Mouse (Mus musculus) brain, embryonic 18.5 days (tissue): ENCODE measurements around the gene Mtor.
A peak's percentile ranks its signal among the peaks of the same experiment; 100 is the strongest.

Source experiments
- DNase-seq: peaks from one replicate; pipeline ENCODE4 v3.0.0-alpha.2; 2012; ENCODE audit warnings: low read depth, low spot score

Gene Mtor

DNA sequence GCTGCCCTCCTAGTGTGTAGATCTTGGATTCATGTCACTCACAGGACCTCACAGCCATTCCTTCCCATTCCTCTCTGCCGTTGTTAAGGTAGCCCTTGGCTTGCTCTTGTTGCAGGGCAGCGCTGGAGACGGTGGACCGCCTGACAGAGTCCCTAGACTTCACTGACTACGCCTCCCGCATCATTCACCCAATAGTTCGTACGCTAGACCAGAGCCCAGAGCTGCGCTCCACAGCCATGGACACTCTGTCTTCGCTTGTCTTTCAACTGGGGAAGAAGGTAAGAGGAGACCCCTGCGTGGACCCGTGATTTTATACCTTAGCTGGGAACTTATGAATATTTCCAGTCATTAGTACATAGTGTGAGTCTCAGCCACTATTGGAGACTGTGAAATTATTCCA is 36.1 kb downstream of the Mtor start:
- DNase-seq: no peak

DNA sequence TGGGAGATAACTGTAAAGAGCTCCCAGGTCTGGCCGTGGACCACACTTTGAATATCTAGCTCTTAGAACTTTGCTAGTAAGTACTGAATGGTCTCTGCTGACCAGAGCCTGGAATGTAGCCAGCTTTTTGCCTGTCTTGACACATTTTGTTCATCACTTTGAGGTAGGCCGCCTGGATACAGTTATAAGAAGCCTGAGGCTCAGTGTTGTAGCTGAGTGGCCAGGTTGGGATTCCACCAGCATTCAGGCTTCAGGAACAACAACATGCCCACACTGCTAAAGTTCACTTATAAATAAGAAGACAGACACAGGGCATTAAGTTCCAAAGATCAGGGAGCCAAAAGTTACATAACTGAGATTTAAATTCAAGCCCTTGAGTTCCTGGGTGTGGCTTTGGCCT is 39.4 kb downstream of the Mtor start:
- DNase-seq: no peak

DNA sequence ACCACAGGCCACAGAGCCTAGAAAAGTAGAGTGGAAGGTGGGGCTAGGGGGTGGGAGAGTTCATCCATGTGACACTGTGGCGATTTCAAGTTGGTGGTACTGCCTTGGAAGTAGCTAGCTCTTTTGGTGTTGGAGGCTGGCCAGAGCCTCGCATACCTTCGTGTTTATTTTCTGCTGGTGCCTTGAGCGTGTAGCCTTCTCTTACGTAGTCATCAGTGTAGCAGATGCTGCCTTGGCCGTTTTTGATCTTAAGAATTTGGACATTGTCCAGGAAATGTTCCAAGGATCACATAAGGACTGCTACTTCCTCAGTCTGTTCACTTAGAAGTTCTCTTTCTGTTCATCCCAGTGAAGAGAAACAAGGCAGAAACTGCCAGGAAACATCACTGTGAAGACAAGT is 42.1 kb downstream of the Mtor start:
- no peak for DNase-seq

DNA sequence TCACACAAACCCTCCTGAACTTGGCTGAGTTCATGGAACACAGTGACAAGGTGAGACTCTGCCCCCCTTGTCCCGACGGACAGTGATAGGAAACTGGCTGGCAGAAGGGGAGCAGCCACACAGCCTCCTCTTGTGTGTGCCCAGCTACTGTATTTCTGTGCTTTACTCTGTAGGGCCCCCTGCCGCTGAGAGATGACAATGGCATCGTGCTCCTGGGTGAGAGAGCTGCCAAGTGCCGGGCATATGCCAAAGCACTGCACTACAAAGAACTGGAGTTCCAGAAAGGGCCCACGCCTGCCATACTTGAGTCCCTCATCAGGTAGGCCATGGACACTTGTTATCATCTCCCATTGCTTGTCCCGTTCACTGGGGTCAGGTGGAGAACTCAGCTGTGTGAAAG is 43.0 kb downstream of the Mtor start:
- DNase-seq: no peak

DNA sequence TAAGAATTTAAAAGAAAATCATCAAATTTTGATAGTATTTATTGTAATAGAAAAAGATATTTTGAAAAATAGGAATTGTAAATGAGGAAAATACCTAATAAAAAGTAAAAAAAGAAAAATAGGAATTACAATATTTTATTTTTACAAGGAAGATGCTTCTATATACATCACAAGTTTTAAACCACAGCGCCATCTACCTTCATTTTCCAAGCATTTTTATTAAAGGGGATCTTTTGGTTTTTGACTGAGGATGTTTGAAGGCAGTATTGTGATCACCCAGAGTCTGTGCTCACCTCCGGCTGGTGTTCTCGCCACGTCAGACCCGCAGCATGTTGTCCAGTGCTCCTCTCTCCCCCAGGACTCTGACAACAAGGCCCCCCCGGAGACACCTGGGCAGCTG is 46.7 kb downstream of the Mtor start:
- DNase-seq: no peak

- DNase-seq: no peak
These were observed 47.7 kb downstream of the Mtor start for GRCm38 (mm10) chr4:148495874-148496689.

GRCm38 (mm10) chr4:148500410-148500867 is 52.0 kb downstream of the Mtor start, which contains the start of gene Angptl7:
TSS of gene Angptl7 (minus strand) at chr4:148500460.
- no peak for DNase-seq

DNA sequence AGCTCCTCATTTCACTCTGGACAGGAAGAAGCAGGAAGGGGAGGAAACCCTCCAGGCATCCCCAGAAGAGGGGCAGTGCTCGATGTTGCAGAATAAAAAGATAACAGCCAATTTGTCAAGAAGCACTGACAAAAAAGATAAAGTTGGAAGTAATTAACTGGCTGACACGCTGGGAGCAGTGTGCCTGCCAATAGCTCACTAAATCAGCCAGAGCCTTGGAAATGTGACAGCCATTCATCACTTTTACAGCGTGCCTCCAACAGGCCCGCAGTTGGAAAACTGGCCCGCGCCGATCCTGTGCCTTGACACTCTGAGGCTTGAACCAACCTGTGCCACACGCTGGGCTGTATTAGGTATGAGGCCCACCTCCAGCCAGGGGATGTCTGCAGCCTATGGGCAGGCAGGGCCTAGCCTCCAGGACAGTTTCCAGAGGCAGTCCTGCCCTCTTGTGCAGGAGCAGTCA is 56.1 kb downstream of the Mtor start:
- peak; percentile 28 for DNase-seq

DNA sequence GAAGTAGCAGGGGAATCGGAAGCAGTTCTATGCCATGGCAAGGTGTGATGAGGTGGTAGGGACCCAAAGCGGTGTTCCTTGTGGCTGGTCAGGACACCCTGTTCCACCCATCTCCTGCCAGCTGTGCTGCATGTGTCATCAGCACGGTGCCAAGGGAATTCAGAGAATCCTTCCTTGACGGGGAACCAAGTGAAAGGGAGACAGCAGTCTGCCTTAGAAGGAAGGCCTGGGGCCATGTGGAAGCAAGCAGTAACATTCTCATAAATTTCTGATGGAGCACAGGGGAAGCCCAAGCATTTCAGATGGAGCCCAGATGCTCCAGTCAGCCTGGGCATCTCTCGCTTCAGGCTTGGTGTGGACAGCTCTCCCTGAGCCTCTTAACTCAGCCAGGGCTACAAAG is 59.2 kb downstream of the Mtor start:
- DNase-seq: no peak

GRCm38 (mm10) chr4:148508084-148508849 is 59.9 kb downstream of the Mtor start:
- DNase-seq: no peak

GRCm38 (mm10) chr4:148509450-148510084 is 61.2 kb downstream of the Mtor start:
- DNase-seq: no peak

DNA sequence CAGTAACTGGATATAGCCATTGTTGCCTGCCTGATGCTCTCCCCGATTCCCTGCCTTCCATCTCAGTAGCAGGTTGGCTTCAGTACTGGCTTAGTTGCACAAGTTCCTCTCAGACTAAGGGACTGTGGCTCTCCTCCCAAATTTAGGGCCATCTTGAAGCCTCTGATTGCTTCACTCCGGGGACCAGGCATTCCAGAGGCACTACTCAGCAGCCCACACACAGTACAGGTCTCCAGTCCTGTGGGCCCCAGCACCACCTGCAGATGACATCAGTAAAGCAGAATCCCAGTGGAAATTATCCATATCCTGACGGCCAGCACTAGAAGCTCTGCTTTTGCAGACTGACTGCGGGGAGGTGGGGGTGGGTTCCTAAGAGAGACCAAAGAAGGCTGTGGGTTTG is 62.3 kb downstream of the Mtor start:
- DNase-seq: no peak

GRCm38 (mm10) chr4:148511334-148511733 is 62.9 kb downstream of the Mtor start:
- no peak for DNase-seq

- no peak for DNase-seq
These were observed 64.7 kb downstream of the Mtor start for GRCm38 (mm10) chr4:148513021-148513559.

DNA sequence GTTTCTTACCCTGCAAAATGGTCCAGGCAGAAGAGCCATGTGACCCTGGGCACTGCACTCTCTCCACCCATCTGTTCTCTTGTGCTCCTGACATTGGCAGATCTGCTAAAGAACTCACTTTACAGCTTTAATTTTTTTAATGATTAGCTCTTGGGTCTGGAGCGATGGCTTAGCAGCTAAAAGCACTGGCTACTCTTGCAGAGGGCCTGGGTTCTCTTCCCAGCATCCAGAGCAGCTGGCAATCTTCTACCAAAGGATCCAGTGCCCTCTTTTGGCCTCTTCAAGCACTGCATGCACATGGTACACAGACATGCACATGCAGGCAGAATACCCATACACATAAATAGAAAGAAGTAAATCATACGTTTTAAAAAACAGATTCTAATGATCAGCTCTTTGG is 66.9 kb downstream of the Mtor start:
- no peak for DNase-seq

DNA sequence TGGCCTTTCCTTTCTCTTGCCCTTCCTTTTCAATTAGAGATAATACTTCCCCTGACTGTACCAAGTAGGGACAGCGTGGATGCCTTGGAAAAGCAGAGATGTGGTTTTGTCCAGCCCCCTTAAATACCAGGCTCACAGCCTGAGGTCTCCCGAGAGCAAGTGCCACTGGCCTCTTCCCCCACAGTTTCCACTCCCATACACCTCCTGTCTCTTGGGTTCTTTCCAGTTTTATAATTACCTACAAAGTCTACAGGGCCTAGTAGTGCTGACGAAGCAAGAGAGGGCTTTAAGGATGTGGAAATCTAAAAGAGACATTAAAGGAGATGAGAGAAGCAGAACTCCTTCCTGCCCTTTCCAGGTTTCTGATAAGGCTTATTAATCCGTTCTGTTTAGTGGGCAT is 69.4 kb downstream of the Mtor start:
- DNase-seq: no peak

GRCm38 (mm10) chr4:148518235-148518795 is 69.9 kb downstream of the Mtor start:
- DNase-seq: no peak

- DNase-seq: no peak
These were observed 75.1 kb downstream of the Mtor start for GRCm38 (mm10) chr4:148523538-148523937.

DNA sequence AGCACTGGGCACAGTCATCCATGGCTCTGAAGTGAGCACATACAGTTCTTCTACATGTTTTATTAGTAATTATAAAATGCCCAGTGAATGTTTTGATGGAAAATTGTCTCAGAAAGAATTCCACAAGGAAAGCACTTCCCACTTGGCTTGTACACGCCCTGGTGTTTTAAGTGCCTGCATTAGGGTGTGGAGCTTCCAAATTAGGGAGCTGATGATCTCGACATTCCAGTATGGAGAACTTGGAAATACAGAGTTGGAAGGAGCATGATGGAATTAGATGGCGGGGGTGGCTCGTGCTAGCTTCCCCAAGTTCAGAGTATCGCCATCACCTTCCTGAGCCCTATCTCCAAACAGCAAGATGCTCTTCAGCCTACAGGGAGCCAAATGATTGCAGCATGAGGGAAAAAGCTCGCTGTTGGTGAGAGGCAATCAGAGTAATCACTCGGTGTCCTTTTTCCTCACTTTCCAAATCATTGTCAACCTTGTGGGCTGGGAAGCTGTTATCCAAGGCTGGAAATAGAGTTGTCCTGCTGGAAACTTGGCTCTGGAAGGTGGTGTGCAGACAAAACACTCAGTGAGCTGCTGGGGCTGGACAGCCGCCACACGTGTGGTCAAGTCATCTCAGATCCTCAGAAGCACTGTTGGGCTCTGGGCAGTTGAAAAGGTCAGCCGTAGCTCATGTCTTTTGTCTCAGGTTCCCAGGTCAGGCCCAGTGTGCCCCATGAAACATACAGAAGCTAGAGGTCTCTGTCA is 78.9 kb downstream of the Mtor start:
- no peak for DNase-seq

- no peak for DNase-seq
These were observed 81.9 kb downstream of the Mtor start for GRCm38 (mm10) chr4:148530351-148530750.

- no peak for DNase-seq
These were observed 82.4 kb downstream of the Mtor start for GRCm38 (mm10) chr4:148530778-148531177.
